In the genomic region with DNA sequence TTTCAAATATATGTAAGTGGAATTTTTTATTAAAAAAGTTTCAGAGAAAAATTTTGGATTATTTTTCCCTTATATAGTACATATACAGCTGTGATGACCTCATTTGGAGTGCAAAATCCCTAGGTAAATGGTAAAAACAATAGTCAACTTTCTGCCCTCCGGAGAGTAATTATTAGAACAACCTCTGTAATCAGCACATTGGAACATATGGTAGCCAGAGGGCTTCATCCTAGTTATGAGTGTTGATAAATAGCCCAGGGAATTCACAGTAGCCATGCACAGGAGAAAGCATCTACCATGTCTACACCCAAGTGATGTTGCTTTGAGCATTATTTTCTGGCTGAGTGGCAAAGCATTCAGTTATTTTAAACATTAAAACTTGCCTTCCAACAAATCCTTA, we compare ENCODE assay signal across 28 mouse cellular contexts.
"Had no signal": no experiment of that assay in that cellular context is flagged by ENCODE, and none has a peak within 500 bp of the region (broad histone marks: within the 10 kb centered on the region; RNA-seq: fewer than 3 reads in every experiment).

No protein-coding gene starts in this region.

- DNase-seq: gastrocnemius, adult 2 months; gastrocnemius, postnatal 10 days; gastrocnemius, postnatal 25 days; heart, adult 2 months; heart, postnatal 14 days; heart, postnatal 36 days; kidney, adult 11 months; kidney, adult 2 months; kidney, adult 9 months; kidney, postnatal 10 days; kidney, postnatal 25 days; kidney, postnatal 4 days; liver; liver, embryonic 13.5 days; liver, postnatal 0 days had no signal

- H3K9me3 ChIP-seq: heart, embryonic 13.5 days; heart, embryonic 15.5 days; hindbrain, embryonic 13.5 days; hindbrain, embryonic 15.5 days; kidney, embryonic 15.5 days; limb, embryonic 10.5 days; limb, embryonic 12.5 days; liver, embryonic 13.5 days; liver, embryonic 15.5 days had no signal

- H3K27me3 ChIP-seq: heart, embryonic 13.5 days; heart, embryonic 15.5 days; hindbrain, embryonic 13.5 days; hindbrain, embryonic 15.5 days; kidney, embryonic 15.5 days; limb, embryonic 12.5 days; liver, embryonic 13.5 days; liver, embryonic 15.5 days had no signal

- H3K4me2 ChIP-seq: heart, embryonic 11.5 days; heart, embryonic 13.5 days; heart, embryonic 15.5 days; hindbrain, embryonic 13.5 days; hindbrain, embryonic 15.5 days; kidney, embryonic 15.5 days; limb, embryonic 12.5 days; liver, embryonic 11.5 days; liver, embryonic 13.5 days; liver, embryonic 15.5 days had no signal

- H3K4me1 ChIP-seq: heart, embryonic 13.5 days; heart, embryonic 15.5 days; hindbrain, embryonic 13.5 days; hindbrain, embryonic 15.5 days; kidney, embryonic 15.5 days; limb, embryonic 10.5 days; limb, embryonic 12.5 days; liver, embryonic 13.5 days; liver, embryonic 15.5 days had no signal

- ATAC-seq: hindbrain, postnatal 0 days; intestine, embryonic 16.5 days; liver, postnatal 0 days had no signal

- H3K9ac ChIP-seq: heart, embryonic 13.5 days; heart, embryonic 15.5 days; hindbrain, embryonic 13.5 days; hindbrain, embryonic 15.5 days; kidney, embryonic 15.5 days; limb, embryonic 12.5 days; liver, embryonic 13.5 days; liver, embryonic 15.5 days; liver, postnatal 0 days had no signal

- H3K36me3 ChIP-seq: heart, embryonic 13.5 days; heart, embryonic 15.5 days; hindbrain, embryonic 13.5 days; hindbrain, embryonic 15.5 days; kidney, embryonic 15.5 days; limb, embryonic 10.5 days; limb, embryonic 12.5 days; liver, embryonic 13.5 days; liver, embryonic 15.5 days had no signal

- H3K4me3 ChIP-seq: gastrocnemius, adult 2 months; heart, adult 2 months; heart, embryonic 13.5 days; heart, embryonic 15.5 days; hindbrain, embryonic 13.5 days; hindbrain, embryonic 15.5 days; kidney, embryonic 15.5 days; left cerebral cortex, adult 2 months; limb, embryonic 10.5 days; limb, embryonic 12.5 days; liver, embryonic 13.5 days; liver, embryonic 15.5 days had no signal

- H3K27ac ChIP-seq: gastrocnemius, adult 2 months; heart, adult 2 months; heart, embryonic 13.5 days; heart, embryonic 15.5 days; hindbrain, embryonic 13.5 days; hindbrain, embryonic 15.5 days; hindbrain, postnatal 0 days; kidney, embryonic 15.5 days; left cerebral cortex, adult 2 months; limb, embryonic 10.5 days; limb, embryonic 12.5 days; liver, embryonic 13.5 days; liver, embryonic 15.5 days had no signal
